Mouse (Mus musculus): ENCODE results near the gene Pcyt1b.

The Pcyt1b gene

GRCm38 (mm10) chrX:93654218-93655002, at the start of gene Pcyt1b:
Gene Pcyt1b (plus strand): TSS chrX:93654863.
- peak; percentile 2 for DNase-seq

- DNase-seq, result no peak
Observed at GRCm38 (mm10) chrX:93630256-93630655, 24.4 kb upstream of the Pcyt1b start.

GRCm38 (mm10) chrX:93631657-93632449, 22.8 kb upstream of the Pcyt1b start, which contains the start of gene Pola1:
Gene Pola1 (minus strand): TSS chrX:93632155.
- DNase-seq, result peak; percentile 91

GRCm38 (mm10) chrX:93634861-93635375, 19.7 kb upstream of the Pcyt1b start:
- no peak for DNase-seq

- no peak for DNase-seq
Observed at GRCm38 (mm10) chrX:93643600-93643999, 11.1 kb upstream of the Pcyt1b start.

- DNase-seq, result no peak
Observed at GRCm38 (mm10) chrX:93644022-93644421, 10.6 kb upstream of the Pcyt1b start.

GRCm38 (mm10) chrX:93650738-93651137, 3.9 kb upstream of the Pcyt1b start:
- DNase-seq, result no peak

GRCm38 (mm10) chrX:93655153-93655552, 490 bp downstream of the Pcyt1b start:
- DNase-seq, result no peak

- no peak for DNase-seq
Observed at GRCm38 (mm10) chrX:93663919-93664586, 9.4 kb downstream of the Pcyt1b start.

GRCm38 (mm10) chrX:93664787-93665186, 10.1 kb downstream of the Pcyt1b start:
- DNase-seq, result no peak

GRCm38 (mm10) chrX:93674432-93674831, 19.8 kb downstream of the Pcyt1b start:
- DNase-seq, result no peak

GRCm38 (mm10) chrX:93674836-93675795, 20.5 kb downstream of the Pcyt1b start:
- peak; percentile 76 for DNase-seq

- DNase-seq, result no peak
Observed at GRCm38 (mm10) chrX:93676228-93676627, 21.6 kb downstream of the Pcyt1b start.

GRCm38 (mm10) chrX:93689287-93689686, 34.6 kb downstream of the Pcyt1b start:
- no peak for DNase-seq

- no peak for DNase-seq
Observed at GRCm38 (mm10) chrX:93690672-93691071, 36.0 kb downstream of the Pcyt1b start.

- DNase-seq, result no peak
Observed at GRCm38 (mm10) chrX:93697596-93697995, 42.9 kb downstream of the Pcyt1b start.

- peak; percentile 44 for DNase-seq
Observed at GRCm38 (mm10) chrX:93700528-93701225, 46.0 kb downstream of the Pcyt1b start.

GRCm38 (mm10) chrX:93712566-93712965, 57.9 kb downstream of the Pcyt1b start:
- DNase-seq, result no peak

- no peak for DNase-seq
Observed at GRCm38 (mm10) chrX:93729529-93729928, 74.9 kb downstream of the Pcyt1b start.

GRCm38 (mm10) chrX:93730854-93731253, 76.2 kb downstream of the Pcyt1b start:
- DNase-seq, result no peak

GRCm38 (mm10) chrX:93732407-93732806, 77.7 kb downstream of the Pcyt1b start:
- DNase-seq, result no peak

Data from embryo, embryonic 11 days (tissue).